Mouse (Mus musculus) adrenal gland, adult (tissue): ENCODE measurements at regions not wholly inside any gene's neighbourhood (a gene's known extent, or its start where the extent isn't known, plus 50 kb on each side); places are given as distances from the start of the nearest gene placed in this dataset.

Experiments
- DNase-seq, 2 experiments: peaks; one replicate each; pipeline ENCODE4 v3.0.0; 2022 to 2023; ENCODE audit warnings: low spot score in 1 of 2; ENCODE audit not compliant: inconsistent age in 2 of 2

- DNase-seq = no peak
These were observed 595.0 kb upstream of the Apob start for GRCm38 (mm10) chr12:7382455-7382854.

GRCm38 (mm10) chr12:7403800-7404199 lies 573.6 kb upstream of the Apob start:
- no peak for DNase-seq

- DNase-seq = no peak
These were observed 565.6 kb upstream of the Apob start for GRCm38 (mm10) chr12:7411810-7412209.

- no peak for DNase-seq
These were observed 557.2 kb upstream of the Apob start for GRCm38 (mm10) chr12:7420276-7420675.

GRCm38 (mm10) chr12:7421826-7422540 lies 555.5 kb upstream of the Apob start:
- no peak for DNase-seq

GRCm38 (mm10) chr12:7430981-7431380 lies 546.5 kb upstream of the Apob start:
- no peak for DNase-seq

- DNase-seq = no peak
These were observed 532.2 kb upstream of the Apob start for GRCm38 (mm10) chr12:7445238-7445637.

- no peak for DNase-seq
These were observed 526.9 kb upstream of the Apob start for GRCm38 (mm10) chr12:7450506-7450905.

GRCm38 (mm10) chr12:7457036-7457435 lies 520.4 kb upstream of the Apob start:
- no peak for DNase-seq

GRCm38 (mm10) chr12:7457544-7457943 lies 519.9 kb upstream of the Apob start:
- no peak for DNase-seq

GRCm38 (mm10) chr12:7464947-7465346 lies 512.5 kb upstream of the Apob start:
- DNase-seq = no peak

GRCm38 (mm10) chr12:7512579-7513248 lies 464.7 kb upstream of the Apob start:
- DNase-seq = no peak

GRCm38 (mm10) chr12:7537389-7537788 lies 440.1 kb upstream of the Apob start:
- no peak for DNase-seq

GRCm38 (mm10) chr12:7543281-7543981 lies 434.0 kb upstream of the Apob start:
- peak in 1 of 2 experiments; percentile 67 for DNase-seq

GRCm38 (mm10) chr12:7548759-7549158 lies 428.7 kb upstream of the Apob start:
- no peak for DNase-seq

- DNase-seq = no peak
These were observed 417.2 kb upstream of the Apob start for GRCm38 (mm10) chr12:7560245-7560644.

- no peak for DNase-seq
These were observed 401.4 kb upstream of the Apob start for GRCm38 (mm10) chr12:7576081-7576480.

- DNase-seq = no peak
These were observed 389.9 kb upstream of the Apob start for GRCm38 (mm10) chr12:7587501-7587900.

- DNase-seq = no peak
These were observed 366.0 kb upstream of the Apob start for GRCm38 (mm10) chr12:7611272-7612092.

- DNase-seq = peak in 1 of 2 experiments; percentile 58
These were observed 340.9 kb upstream of the Apob start for GRCm38 (mm10) chr12:7636417-7637175.
